Mouse (Mus musculus) forebrain, embryonic 16.5 days (tissue): ENCODE results near the gene Tbc1d9b. TPM values are rescaled to one million over a fixed set of nuclear protein-coding genes. Genes with fewer than 3 reads are reported as not detected.

Experiments used
- ATAC-seq: fragments of 200-750 bp; cut with Nextera tagmentation; 2 replicates; pipeline ENCODE4 v1.8.0; 2017; ENCODE audit warnings: mild to moderate bottlenecking, moderate library complexity
- H3K27ac ChIP-seq: fragments of 300-500 bp; sonication (generic); 2 replicates; pipeline ENCODE4 v1.5.1; 2014; ENCODE audit warnings: low read length, control low read depth
- H3K27me3 ChIP-seq: fragments of 300-500 bp; sonication (generic); replicated peaks from 2 replicates; pipeline ENCODE4 v1.6.1; 2014; ENCODE audit warnings: low read length; ENCODE audit not compliant: control insufficient read depth, insufficient read depth
- H3K36me3 ChIP-seq: fragments of 300-500 bp; sonication (generic); 2 replicates; pipeline ENCODE4 v1.6.1; 2014; ENCODE audit not compliant: control insufficient read depth, insufficient read depth
- H3K4me1 ChIP-seq: fragments of 300-500 bp; sonication (generic); replicated peaks from 2 replicates; pipeline ENCODE4 v1.6.1; 2014; ENCODE audit warnings: low read length; ENCODE audit not compliant: control insufficient read depth, insufficient read depth
- H3K4me2 ChIP-seq: fragments of 300-500 bp; sonication (generic); 2 replicates; pipeline ENCODE4 v1.6.1; 2014; ENCODE audit warnings: mild to moderate bottlenecking, low read length, control low read depth
- H3K4me3 ChIP-seq: fragments of 300-500 bp; sonication (generic); replicated peaks from 2 replicates; pipeline ENCODE4 v1.5.1; 2014; ENCODE audit warnings: mild to moderate bottlenecking, low read length, control low read depth
- H3K9ac ChIP-seq: fragments of 300-500 bp; sonication (generic); replicated peaks from 2 replicates; pipeline ENCODE4 v1.6.1; 2014; ENCODE audit warnings: low read depth, low read length, control low read depth
- H3K9me3 ChIP-seq: fragments of 300-500 bp; sonication (generic); 2 replicates; pipeline ENCODE4 v1.6.1; 2016; ENCODE audit warnings: low read length; ENCODE audit not compliant: control insufficient read depth
- WGBS: fragments of 180-500 bp; shearing (Covaris S2); extraction: QIAGEN DNeasy Blood & Tissue Kit; methylation state at CpG from one replicate; pipeline ENCODE4 v1.1.7; 2014; 5-methylcytosine and 5-hydroxymethylcytosine counted together
- polyA plus RNA-seq: library from polyadenylated mRNA; unstranded; fragments of >200 nt; fragmentation: Nextera tagmentation; extraction: Ambion mirVana; gene quantifications from 2 replicates; pipeline ENCODE4 v1.2.1, GENCODE M21; 2015

Tbc1d9b gene
- polyA plus RNA-seq, 1 experiment from 2014 or later = 43.6 TPM

- Histone ChIP-seq H3K4me3 (no peak overlapping the region), H3K27me3 (no peaks in the 10 kb centered on the region), H3K36me3 (no peaks in the 10 kb centered on the region), H3K4me2 (no peak overlapping the region), H3K4me1 (peaks cover 4% of the 10 kb centered on the region), H3K27ac (no peak overlapping the region), H3K9me3 (no peaks in the 10 kb centered on the region), H3K9ac (no peak overlapping the region)
- no peak for ATAC-seq
- WGBS = 69% methylated on average over 4 of the region's 4 CpGs
Observed at GRCm38 (mm10) chr11:50217811-50218210, 86.6 kb downstream of the Tbc1d9b start.

DNA sequence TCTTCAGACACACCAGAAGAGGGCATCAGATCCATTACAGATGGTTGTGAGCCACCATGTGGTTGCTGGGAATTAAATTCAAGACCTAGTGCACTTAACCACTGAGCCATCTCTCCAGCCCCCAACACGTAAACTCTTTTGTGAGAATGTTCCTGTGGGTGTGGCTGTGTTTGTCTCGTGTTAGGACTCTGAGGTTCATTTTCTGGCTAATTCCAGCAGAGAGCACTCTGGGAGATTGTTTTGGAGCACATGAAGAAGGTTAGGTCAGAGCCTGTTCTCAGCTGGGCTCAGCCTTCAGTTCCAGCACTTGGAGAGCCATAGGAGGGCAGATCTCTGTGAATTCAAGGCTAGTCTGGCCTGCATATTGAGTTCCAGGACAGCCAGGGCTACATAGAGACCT, 88.6 kb downstream of the Tbc1d9b start:
- Histone ChIP-seq H3K36me3 (no peaks in the 10 kb centered on the region), H3K4me1 (peaks cover 16% of the 10 kb centered on the region), H3K27me3 (no peaks in the 10 kb centered on the region), H3K4me2 (no peak overlapping the region), H3K9ac (no peak overlapping the region), H3K4me3 (no peak overlapping the region), H3K9me3 (no peaks in the 10 kb centered on the region), H3K27ac (no peak overlapping the region)
- 36% methylated on average over 2 of the region's 2 CpGs for WGBS
- ATAC-seq = no peak

Other genes with a start within 250 kb of the Tbc1d9b start
- gene Rasgef1c, start 229.6 kb upstream of the Tbc1d9b start, polyA plus RNA-seq = 11.4 and 17.1 TPM in 2 replicates
- gene Rnf130, start 106.0 kb upstream of the Tbc1d9b start, polyA plus RNA-seq = 65.0 and 69.2 TPM in 2 replicates
- 28.4 and 33.7 TPM in 2 replicates for gene Mrnip, start 43.0 kb downstream of the Tbc1d9b start, polyA plus RNA-seq
- 305 and 322 TPM in 2 replicates for gene Sqstm1, start 79.4 kb downstream of the Tbc1d9b start, polyA plus RNA-seq
- 30.6 and 33.5 TPM in 2 replicates for gene Mgat4b, start 79.5 kb downstream of the Tbc1d9b start, polyA plus RNA-seq
- gene Ltc4s, start 107.2 kb downstream of the Tbc1d9b start, polyA plus RNA-seq = 1.6 TPM in 2 replicates
- 3.9 and 4.3 TPM in 2 replicates for gene Maml1, start 160.9 kb downstream of the Tbc1d9b start, polyA plus RNA-seq
- gene Canx, start 194.3 kb downstream of the Tbc1d9b start, polyA plus RNA-seq = 273 and 290 TPM in 2 replicates
- gene Cby3, start 223.1 kb downstream of the Tbc1d9b start, polyA plus RNA-seq = 0.75 and 1.2 TPM in 2 replicates
- gene Hnrnph1, start 245.6 kb downstream of the Tbc1d9b start, polyA plus RNA-seq = 660 and 710 TPM in 2 replicates